Mouse (Mus musculus): ENCODE measurements around the gene Atp6v0e2.
A peak's percentile ranks its signal among the peaks of the same experiment; 100 is the strongest.

The Atp6v0e2 gene

DNA sequence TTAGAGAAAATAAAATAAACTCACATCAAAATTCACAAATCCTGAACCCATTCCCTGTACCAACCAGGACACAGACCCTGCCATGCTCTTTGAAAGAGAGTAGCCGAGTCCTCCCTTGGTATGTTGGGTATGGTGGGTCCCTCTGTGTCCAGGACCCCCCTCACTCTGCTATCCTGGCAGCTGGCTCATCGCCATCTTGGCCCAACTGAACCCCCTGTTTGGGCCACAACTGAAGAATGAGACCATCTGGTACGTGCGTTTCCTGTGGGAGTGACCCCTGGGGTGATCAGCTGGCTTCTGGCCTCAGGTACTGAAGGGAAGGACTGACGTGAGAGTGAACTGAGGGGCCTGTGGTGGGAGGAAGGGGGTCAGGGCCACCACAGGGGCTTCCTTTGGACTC lies 2.4 kb downstream of the Atp6v0e2 start:
- no peak for DNase-seq (ENCODE audit: low spot score in 2 of 2)

DNA sequence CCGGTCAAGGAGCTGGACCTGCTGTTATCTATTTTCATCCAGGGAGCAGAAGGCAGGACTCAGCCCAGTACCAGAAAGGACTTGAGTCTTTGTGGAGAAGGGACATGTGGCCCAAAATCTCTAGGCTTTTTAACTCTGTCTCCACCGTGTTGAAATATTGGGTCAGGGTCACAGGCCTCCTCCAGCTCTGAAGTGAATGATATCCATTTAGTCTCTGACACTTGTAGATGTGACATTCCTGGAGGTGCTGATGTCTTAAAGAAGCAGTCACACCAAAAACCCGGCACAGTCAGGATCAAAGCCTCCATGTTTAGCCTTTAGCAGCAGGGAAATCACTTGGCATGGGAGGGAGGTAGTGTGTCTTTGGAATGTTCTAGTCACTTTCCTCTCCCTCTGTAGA lies 3.3 kb downstream of the Atp6v0e2 start:
- no peak for DNase-seq (ENCODE audit: low spot score in 2 of 2)

DNA sequence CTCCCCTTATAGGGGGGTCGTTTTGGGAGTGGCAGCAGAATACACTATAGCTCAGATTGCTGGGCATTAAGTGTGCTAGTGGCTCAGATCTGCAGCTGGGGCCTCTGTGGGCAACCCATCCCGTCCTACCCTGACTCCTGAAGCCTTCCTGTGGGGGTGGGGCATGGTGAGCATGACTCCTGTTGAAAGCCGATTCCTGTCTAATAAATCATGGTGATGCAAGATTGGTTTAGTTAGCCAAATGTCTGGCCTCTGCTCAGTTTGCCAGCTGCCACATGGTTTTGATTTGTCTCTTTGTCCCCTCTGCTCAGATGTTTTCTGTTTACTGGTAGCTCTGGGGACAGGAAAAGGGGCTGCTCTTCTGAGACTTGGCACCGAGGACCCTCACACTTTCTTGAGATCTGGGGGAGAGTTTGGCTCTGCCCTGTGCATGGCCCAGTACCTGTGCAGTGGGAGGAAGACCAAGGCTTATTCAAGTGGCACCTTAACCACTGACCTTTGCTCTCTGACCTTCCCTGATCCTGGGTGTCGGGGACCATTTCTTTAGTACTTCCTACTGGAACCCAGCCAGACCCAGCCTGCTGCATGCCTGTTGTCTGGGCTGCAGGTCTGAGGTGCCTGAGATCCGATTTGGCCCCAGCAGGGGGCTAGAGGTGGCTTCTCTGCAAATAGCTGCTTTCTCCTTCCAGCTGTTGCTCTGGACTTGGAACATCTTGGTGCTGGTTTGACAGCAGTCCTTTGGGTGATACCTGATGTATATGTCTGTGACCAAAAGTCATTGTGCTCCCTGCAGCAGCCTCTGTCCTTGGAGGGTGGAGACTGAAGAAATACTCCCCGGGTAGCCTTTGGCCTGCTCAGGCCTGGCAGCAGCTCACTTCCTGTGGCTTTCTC lies 4.4 kb downstream of the Atp6v0e2 start:
- no peak for DNase-seq (ENCODE audit: low spot score in 2 of 2)

DNA sequence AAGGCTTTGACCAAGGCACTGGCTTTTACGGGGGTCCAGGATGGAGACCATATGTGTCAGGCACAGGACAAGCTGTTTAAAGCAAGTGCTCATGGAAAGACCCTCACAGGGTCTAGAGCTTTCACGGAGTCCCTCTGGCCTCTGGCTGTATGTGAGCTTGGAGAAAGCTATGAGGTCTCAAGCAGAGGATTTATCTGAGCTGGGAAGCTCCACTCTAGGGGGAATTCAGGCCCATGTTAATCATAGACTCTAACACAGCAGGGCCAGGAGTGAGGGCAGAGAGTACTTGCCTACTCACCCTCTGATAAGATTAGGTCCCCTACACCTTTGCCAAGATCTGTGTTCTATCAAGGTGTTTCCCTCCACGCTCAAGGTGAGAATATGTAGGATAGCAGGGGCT lies 5.2 kb downstream of the Atp6v0e2 start:
- DNase-seq (ENCODE audit: low spot score in 2 of 2): no peak

DNA sequence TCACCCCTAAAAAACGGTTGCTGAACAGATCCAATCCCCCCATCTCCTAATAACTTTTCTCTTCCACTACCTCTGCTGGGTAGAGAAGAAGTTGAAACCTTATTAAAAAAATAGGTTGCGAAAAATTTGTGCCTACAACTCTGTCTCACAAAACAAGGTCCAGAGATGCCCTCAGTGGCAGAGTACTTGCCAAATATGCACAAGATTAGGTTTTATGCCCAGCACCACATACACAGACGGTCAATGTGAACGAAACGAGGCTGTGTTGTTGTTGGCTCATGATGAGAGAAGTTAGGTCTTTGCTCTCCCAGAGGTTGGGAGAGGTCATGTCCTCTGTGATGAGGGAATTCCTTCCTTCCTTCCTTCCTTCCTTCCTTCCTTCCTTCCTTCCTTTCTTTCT lies 7.8 kb downstream of the Atp6v0e2 start:
- no peak for DNase-seq (ENCODE audit: low spot score in 2 of 2)

DNA sequence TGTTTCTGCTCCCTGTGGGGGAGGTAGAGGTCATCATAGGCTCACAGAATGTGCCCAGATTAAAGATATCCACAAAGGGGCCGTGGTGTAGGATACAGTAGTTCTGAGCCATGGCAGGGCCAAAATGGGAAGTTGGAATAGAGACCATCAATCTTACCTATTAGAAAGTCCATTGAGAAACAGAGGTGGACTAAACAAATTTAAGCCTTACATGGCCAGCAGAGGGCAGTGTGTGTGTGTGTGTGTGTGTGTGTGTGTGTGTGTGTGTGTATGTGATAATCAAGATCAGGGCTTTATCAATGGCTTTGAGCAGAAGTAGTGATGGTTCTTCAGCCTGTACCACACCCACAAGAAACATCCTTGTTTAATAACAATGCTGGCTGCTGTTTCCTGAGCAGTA lies 8.9 kb downstream of the Atp6v0e2 start:
- peak; percentile 40 to 50 for DNase-seq (ENCODE audit: low spot score in 2 of 2)

DNA sequence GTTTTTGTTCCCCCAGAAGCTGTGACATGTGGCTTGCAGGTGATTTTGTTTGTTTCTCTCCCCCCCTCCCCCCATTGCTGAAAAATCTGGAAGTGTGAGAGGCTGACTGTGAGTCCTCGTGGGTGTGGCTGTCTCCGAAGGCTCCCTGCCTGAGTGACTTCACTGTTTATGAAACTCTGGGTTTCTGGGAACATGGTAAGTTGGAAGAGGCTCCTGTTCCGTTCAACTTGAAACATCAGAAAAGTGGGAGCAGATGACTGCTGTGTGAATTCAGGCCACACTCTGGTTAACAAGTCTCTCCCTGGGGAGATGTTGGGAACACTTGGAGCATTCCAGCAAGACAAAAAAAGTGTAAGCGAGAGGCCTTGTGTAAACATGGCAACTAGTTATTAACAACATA lies 9.4 kb downstream of the Atp6v0e2 start:
- DNase-seq (ENCODE audit: low spot score in 2 of 2): no peak

DNA sequence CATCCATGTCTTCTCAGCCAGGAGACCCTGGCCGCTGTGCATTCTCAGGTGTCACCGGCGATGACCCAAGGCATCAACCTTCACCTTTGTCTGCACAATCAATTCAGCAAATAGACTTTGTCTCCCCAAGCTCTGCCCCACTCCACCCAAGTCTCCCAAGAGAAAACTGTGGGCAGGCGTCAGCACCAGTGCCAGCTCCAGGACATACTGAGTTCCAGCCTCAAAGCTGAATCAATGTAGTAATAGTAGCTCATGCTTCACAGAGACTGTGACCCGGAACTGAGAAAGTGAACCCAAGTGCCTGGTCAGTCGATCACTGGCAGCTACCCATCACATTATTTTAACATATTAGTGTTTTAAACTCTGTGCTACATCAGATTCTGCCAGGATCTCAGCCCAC lies 10.9 kb downstream of the Atp6v0e2 start:
- DNase-seq (ENCODE audit: low spot score in 2 of 2): no peak

DNA sequence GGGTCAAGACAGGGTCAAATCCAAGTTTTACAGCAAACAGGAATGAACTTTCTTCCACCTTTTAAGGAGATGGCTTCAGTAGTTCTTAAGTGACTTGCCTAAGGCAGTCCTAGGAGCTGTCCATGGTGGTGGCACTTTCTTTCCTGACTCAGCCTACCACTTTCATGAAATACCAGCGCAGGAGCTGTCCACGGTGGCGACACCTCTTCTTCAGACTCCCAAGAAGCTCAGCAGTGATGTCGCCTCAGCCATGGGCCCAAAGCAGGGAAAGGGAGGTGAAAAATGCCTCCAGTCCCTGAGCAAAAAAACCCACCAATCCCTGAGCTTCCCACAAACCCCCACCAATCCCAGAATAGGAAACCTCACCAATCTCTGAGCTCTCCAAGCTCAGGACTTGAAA lies 15.5 kb downstream of the Atp6v0e2 start:
- DNase-seq (ENCODE audit: low spot score in 2 of 2): peak in 1 of 2 experiments; percentile 33

DNA sequence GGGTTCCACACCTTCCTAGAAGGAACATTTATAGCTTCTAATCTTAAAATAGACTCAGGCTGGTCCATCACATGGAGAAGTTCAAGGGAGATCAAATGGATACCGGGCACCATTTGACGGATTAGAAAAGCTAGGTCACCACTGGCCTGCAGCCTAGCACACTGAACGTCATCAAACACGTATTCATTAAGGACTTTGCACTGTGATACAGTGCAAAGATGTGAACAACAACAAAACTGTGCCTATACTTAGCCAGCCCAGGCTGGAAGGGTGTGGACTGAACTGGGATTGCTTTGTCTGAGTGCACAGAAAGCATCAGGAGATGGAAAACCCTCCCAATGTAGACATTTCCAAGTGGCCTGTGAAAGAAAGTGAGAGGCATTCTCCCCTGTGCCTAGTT lies 16.4 kb downstream of the Atp6v0e2 start:
- no peak for DNase-seq (ENCODE audit: low spot score in 2 of 2)

DNA sequence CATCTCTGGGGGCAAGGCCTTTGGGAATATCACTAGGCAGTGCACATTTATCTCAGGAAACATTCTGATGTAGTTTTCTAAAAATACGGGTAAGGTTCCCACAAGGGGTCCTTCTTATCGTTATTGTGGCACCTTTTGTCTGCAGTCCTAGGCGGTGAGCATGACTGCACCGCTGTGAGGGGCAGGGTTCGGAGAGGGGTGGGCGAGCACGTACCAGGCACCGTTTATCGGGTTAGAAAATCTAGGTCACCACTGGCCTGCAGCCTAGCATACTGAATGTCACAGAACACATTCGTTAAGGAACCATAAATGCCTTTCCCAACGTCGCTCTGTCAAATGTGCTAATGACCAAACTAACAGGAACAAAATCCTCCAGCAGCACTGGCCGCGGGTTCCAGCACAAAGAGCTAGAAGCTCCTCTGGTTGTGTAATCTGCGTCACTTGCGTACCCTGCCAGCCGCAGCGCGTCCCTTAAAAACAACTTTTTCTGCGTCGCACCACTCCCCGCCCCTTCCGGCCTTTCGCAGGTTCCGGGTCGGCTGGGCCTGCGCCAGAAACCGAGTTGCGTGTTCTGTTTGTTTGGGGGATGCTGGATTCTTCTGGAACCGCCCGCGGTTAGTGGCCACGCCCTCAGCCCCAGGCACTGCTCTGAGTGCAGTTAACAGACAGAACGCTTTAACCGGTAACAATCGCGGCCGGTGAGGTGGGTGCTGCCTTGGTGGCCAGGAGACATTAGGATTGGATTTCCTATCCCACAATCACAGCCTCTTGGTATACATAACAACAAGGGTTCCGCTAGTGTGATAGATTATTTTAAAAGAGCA lies 17.1 kb downstream of the Atp6v0e2 start, which contains the start of gene Lrrc61:
Gene Lrrc61, plus strand, starts transcription at position 517 of the 824 bp plus-strand sequence.
- peak; percentile 92 to 93 for DNase-seq (ENCODE audit: low spot score in 2 of 2)

DNA sequence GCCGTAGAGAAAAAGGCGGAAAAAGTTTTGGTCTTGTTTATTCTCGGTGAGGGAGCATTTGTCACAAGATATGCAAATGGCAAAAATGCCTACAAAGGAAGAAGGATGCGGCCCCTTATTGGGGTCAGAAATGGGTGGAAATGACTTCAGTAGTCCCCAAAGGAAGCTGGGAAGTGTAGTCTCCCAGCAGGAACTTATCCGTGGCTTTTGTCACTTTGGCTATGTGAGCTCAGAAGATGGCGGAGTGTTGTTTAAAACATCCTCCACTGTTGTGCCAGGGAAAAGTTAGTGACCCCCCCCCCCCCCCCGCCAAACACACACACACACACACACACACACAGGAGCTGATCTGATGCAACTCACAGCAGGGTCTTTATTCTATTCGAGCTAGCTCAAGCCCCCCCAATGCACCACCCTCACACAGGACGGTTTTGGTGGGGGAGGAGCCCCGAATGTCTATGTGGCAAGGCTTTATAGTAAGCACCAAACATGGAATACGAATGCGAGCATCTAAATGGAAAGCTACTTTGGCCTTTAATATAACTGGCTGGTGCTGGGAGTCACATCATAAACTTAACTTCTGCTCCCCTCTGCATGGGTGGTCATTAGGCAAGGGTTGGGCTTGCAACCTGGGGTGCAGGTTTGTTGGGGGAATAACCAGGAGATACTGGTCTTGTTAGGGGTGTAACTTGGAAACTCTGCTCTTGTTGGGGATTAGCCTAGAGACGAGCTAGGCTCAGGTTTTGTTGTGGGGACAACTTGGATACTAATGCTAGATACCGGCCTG lies 17.9 kb downstream of the Atp6v0e2 start:
- peak in 1 of 2 experiments; percentile 10 for DNase-seq (ENCODE audit: low spot score in 2 of 2)

DNA sequence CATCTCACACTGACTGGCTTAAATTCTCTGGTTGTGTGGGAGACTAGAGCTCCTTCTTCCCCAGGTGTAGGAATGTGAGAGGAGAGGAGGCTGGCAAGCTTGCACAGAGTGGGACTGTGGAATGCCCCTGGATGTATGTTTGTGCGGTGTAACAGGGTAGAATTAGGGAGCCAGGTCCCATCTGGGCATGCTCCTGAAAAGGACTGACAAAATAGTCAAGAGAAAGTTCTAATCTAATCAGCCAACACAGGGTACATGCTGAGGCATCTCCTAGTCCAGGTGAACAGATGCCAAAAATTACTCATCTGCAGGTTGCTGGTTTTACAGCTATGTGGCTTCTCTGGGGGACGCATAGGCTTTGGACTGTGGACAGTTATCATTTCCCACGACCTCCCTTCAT lies 18.5 kb downstream of the Atp6v0e2 start:
- DNase-seq (ENCODE audit: low spot score in 2 of 2): no peak

DNA sequence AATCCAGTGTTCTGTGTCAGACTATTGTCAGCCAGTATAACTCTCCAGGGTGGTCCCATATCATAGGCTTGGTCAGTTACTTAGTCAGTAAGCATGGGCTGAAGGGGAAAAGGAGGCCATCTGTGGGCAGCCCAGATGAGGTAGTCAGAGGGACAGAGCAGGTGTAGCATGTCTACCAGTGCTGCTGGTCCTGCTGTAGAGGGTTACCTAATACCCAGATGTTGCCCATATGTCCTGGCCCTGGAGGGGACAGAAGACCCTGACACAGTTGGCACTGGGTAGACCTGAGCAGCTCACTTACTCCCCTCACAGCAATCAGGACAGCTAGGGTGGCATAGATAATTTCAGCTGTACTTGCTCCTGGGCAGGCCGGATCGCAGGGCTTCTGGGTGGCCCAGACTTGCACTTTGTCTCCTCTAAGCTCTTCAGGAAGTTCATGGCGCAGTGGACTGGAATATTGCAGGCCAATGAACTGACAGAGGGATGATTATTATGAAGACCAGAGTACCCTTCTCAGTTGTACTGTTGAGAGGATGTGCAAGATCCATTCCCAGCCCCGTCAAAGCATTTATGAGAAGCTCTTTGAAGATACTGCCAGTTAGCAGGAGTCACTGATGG lies 28.4 kb downstream of the Atp6v0e2 start:
- no peak for DNase-seq (ENCODE audit: low spot score in 2 of 2)

DNA sequence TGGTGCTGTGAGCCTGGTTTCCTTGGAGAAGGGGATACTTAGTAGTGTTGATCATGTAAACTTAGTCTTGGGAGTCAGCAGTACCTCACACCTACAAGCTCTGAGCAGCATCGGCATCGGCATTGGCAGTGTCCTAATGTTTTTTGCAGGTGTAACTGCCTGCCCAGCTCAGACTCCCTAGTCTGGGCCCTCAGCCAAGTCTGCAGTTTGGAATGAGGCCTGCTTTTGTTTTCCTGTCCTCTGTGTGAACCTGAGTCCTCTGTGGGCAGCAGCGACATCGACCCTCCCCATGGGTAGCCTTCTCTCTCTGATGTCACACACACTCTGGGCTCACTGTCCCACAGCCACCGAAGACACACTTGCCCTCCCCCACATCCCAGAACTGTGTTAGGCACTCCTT lies 28.9 kb downstream of the Atp6v0e2 start:
- DNase-seq (ENCODE audit: low spot score in 2 of 2): no peak

DNA sequence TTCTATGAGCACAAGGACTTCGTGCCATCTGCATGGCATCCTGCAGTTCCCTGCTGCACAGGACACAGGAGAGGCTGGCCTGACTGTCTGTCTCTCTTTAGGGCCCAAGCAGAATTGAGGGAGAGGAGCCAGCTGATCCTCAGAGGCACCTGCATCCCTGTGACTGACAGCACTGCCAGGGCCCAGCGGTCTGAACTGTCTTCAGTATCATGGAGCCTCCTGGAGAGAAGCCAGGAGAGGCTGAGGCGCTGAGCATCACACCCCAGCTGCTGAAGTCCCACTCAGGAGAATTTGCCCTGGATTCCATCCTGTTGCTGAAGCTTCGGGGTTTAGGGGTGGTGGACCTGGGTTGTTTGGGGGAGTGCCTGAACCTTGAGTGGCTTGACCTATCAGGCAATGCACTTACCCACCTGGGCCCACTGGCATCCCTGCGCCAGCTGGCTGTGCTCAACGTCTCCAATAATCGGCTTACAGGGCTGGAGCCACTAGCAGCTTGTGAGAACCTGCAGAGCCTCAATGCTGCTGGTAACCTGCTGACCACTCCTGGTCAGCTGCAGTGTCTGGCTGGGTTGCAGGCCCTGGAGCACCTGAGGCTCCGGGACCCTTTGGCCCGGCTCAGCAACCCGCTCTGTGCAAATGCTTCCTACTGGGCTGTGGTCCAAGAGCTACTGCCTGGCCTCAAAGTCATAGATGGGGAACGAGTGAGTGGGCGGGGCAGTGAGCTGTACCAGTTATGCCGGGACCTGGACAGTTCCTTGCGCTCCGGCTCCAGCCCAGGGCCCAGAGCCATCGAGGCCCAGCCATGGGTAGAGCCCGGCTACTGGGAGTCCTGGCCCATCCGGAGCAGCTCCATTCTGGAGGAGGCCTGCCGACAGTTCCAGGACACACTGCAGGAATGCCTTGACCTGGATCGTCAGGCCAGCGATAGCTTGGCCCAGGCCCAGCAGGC lies 30.9 kb downstream of the Atp6v0e2 start:
- no peak for DNase-seq (ENCODE audit: low spot score in 2 of 2)

DNA sequence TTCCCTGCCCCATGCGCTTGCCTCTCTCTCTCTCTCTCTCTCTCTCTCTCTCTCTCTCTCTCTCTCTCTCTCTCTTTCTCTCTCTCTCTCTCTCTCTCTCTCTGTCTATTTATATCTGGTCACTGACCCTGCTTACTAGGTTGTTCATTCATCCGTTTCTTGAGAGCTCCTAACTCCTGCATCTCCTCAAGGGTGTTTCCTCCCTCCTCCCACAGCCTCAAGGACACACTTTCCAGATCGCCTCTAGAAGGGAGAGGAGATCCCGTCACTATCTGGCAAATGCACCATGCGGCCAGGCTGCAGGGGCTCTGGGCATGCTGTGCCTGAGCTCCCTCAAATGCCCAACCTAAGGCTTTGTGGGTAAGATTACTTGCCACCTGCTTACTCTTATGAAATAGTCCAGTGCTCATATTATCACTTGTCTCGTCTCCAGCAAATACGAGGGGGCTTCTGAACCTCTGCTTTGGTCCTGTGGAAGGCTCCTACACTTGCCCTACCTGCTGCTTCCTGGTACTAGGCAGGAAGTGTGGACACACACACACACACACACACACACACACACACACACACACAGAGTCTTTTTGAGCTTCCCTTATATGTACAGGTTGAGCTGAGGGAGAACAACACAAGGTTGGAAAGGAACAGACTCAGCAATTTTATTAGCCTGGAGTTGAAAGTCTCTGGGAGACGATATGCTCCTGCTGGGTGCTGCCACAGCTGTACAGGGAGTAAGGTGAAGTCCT lies 31.8 kb downstream of the Atp6v0e2 start:
- no peak for DNase-seq (ENCODE audit: low spot score in 2 of 2)

DNA sequence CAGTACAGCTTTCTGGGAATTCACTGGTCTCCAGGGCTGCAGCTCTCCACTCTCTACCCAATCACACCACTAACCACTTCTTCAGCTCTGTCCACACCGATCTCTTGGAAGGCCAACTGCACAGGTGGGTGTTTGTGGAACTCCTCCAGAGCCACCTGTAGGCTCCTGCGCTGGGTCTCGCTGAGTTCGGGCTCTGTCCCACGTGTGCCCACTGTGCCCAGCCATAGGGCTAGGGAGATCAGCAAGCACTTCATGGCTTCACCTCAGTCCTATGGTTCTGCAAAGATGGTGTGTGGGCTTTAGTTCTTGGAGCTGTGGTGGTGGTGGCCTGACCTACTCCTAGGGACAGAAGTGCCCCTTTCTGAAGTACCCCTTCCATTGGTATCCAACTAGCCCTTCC lies 34.6 kb downstream of the Atp6v0e2 start:
- DNase-seq (ENCODE audit: low spot score in 2 of 2): no peak

DNA sequence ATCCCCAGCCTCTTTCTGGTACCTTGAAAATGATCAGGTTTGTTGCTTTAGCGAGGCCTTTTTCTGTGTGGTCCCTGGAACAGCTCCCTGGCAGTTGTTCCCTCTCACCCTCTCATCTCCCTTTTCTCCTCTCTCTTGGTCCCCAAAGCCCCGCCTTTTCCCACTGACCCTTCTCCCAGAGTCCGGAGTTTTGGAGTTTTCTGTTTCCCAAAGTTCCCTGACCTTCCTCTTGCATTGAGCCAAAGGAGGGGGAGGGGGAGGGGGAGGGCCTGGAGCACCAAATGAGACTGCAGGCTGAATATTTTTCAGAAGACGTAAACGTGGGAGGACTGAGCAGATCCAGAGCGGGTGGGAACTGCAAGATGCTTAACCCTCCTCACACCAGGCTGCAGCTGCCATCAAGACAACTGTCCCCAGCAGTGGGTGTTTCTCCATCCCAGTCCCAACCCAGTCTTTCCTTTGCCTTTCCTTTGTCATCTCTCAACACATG lies 35.2 kb downstream of the Atp6v0e2 start, which contains the start of gene Rarres2:
Gene Rarres2, minus strand, starts transcription at position 218 of the 490 bp plus-strand sequence.
- no peak for DNase-seq (ENCODE audit: low spot score in 2 of 2)

Data from natural killer cell, adult 2 months (primary cell).